Mouse (Mus musculus): Measurements from ENCODE around the gene Prkag2. TPM values are rescaled to one million over a fixed set of nuclear protein-coding genes. Genes with fewer than 3 reads are reported as not detected.

The Prkag2 gene
- total RNA-seq, 2 experiments from 2014 or later, result 159 to 167 TPM

GRCm38 (mm10) chr5:24933760-24934159 lies 166.7 kb downstream of the Prkag2 start:
- no peak for DNase-seq (ENCODE audit: extremely low spot score in 1 of 2, low spot score in 1 of 2)

DNA sequence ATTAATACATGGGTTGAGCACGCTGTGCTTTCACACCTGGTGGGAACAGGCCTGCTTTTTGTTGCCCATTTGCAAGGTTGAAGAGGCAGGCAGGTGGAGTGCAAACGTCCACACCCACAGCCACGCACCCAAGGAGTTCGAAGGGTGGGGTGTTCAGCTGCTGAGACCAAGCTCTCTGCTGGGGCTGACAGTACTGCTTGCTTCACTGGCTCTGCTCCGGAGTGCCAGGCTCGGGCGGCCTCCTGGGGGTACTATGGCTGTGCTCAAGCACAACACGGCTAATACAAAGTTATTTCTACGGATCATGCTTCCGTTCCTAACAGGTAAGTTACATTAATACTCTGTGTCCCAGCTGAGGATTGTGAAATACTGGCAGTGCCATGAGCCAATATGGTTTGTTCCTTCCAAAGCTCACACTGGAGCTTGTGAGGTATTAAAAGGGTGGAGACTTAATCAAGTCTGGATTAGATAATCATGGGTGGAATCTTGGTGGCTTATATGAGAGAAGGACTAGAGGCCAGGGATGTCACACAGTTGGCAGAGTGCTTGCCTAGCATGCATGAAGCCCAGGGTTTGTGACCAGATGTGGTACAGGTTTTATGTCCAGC lies 168.8 kb downstream of the Prkag2 start:
- no peak for DNase-seq (ENCODE audit: extremely low spot score in 1 of 2, low spot score in 1 of 2)

GRCm38 (mm10) chr5:24930831-24931577 lies 169.4 kb downstream of the Prkag2 start:
- no peak for DNase-seq (ENCODE audit: extremely low spot score in 1 of 2, low spot score in 1 of 2)

- DNase-seq (ENCODE audit: extremely low spot score in 1 of 2, low spot score in 1 of 2), result no peak
Measured at GRCm38 (mm10) chr5:24928816-24929215, 171.6 kb downstream of the Prkag2 start.

DNA sequence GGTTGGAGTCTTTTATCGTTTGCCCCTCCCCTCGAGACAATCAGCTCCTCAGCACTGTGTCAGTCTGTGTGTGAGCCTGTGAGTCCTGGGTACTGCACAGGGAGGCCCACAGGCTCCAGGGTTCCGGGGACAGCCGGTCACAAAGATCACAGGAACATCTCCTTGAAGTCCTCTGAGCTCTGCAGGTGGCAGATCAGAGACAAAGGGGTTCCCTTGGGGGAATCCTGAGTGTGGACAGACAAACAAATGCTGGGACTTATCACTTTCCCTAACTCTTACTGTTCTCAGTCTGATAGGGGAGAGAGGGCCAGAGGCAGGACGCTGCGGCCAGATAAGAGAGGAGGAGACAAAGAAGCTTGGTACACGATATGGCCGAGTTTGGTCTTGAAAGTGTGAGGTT lies 172.7 kb downstream of the Prkag2 start:
- DNase-seq (ENCODE audit: extremely low spot score in 1 of 2, low spot score in 1 of 2), result no peak

- DNase-seq (ENCODE audit: extremely low spot score in 1 of 2, low spot score in 1 of 2), result no peak
Measured at GRCm38 (mm10) chr5:24919155-24919554, 181.3 kb downstream of the Prkag2 start.

DNA sequence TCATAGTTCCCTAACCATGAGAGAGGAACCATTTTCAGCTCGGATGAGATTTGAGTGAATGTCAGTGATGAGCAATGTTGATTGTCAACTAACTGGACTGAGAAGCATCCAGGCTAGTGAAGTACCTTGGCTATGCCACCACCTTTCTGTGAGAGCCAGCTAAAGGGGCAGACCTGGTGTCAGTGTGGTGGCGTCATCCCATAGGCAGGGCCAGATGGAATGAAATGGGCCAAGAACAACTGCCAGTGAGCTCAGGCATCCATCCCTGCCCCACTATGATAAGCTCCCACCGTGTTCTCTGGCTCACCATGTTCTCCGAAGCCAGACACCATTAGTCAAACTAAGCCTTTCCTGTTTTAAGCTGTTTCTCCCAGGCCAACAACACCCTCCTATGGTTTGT lies 183.9 kb downstream of the Prkag2 start:
- DNase-seq (ENCODE audit: extremely low spot score in 1 of 2, low spot score in 1 of 2), result no peak

DNA sequence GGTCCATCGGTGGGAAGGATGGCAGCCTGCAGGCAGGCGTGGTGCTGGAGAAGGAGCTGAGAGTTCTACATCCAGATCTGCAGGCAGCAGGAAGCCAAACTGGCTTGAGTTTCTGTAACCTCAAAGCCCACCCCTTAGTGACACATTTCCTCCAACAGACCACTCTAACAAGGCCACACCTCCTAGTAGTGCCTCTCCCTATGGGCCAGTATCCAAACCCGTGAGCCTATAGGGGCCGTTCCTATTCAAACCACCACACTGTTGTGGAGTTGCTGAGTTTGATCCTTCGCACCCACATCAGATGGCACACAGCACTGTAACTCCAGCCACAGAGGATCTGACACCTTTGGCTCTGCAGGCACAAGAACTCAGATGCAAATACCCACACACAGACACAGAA lies 185.3 kb downstream of the Prkag2 start:
- DNase-seq (ENCODE audit: extremely low spot score in 1 of 2, low spot score in 1 of 2), result no peak

- no peak for DNase-seq (ENCODE audit: extremely low spot score in 1 of 2, low spot score in 1 of 2)
Measured at GRCm38 (mm10) chr5:24913656-24914055, 186.8 kb downstream of the Prkag2 start.

DNA sequence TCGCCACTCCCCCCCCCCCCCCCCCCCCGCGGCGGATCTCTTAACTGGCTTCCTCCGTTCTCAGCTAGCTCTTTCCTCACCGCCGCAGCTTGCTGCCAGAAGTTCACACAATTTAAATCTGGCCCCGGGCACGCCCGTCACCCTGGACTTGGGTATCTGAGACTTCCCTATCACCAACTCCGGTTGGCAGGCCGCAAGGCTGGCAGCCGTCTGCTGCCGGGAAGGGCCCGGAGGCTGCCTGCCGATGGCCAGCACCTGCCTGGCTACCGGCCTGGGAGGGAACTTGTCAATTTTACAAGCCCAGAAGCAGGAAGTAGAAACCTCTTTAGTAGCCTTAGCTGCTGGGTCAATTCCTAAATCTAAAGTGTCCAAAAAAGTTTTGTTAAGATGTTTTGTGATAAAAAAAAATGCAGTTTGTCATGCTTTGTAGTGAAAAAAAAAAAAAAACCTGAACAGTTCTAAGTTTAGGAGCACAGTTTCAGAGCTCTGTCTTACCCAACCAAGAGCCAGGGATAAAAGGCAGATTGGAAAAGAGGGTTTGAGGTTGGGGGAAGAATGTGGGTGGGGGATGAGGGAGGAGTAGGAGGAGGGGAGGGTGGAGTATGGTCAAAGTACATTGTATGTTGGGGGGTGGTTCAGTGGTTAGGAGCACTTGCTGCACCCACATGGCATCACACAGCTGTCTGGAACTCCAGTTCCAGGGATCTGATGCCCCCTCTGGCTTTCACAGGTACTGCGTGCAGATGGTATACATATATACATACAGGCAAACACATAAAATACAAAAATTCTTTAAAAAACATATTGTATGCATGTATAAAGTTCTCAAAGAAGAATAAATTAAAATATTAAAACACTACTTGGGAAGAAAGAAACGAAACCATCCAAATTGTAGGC lies 191.4 kb downstream of the Prkag2 start:
- DNase-seq (ENCODE audit: extremely low spot score in 1 of 2, low spot score in 1 of 2), result no peak

DNA sequence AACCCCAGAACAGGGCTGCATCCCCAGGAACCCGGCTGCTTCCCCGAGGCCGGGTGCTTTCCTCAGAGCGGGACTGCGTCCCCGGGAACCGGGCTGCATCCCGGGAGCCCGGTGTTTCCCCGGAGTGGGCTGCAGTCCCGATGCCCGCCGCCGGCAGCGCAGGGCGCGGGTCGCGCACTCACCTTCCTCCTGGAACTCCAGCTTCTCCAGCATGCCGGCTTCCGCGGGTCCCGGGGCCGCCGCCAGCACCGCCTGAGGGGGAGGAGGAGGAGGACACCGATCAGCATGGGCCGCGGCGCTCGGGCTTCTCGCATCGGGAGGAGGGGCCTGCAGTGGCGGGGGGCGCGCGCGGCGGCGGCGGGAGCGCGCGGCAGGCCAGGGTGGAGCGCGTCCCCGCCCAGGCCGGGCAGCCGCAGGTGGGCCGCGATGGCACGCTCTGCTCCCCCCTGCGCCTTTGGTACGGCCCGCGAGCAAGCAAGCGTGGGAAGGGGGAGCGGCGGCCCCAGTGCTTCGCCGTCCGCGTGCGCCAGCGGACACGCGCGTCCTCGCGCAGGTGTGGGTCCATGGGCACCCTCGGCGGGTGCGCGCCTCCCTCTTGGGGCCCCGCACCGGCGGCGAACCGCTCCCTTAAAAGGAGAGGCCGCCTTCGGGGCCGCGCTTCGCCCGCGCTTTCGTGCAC lies 192.2 kb downstream of the Prkag2 start:
- peak; percentile 70 to 89 for DNase-seq (ENCODE audit: extremely low spot score in 1 of 2, low spot score in 1 of 2)

DNA sequence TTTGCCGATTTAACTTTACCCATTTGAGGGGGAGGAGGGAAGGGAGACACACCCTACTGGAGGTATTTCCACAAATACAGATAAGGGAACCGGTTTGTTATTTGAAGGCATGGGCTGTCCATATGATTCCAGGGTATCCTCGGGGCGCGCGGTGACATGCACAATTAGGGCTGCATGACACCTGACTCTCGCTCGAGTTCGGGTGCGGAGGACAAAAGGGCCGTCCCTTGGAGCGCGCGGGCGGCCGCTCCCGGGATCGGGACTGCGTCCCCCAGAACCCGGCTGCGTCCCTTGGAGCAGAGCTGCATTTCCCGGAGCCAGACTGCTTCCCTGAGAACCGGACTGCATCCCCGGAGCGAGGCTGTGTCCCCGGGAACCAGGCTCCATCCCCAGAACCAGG lies 192.7 kb downstream of the Prkag2 start:
- no peak for DNase-seq (ENCODE audit: extremely low spot score in 1 of 2, low spot score in 1 of 2)

- no peak for DNase-seq (ENCODE audit: extremely low spot score in 1 of 2, low spot score in 1 of 2)
Measured at GRCm38 (mm10) chr5:24906844-24907243, 193.6 kb downstream of the Prkag2 start.

GRCm38 (mm10) chr5:24904941-24905340 lies 195.5 kb downstream of the Prkag2 start:
- no peak for DNase-seq (ENCODE audit: extremely low spot score in 1 of 2, low spot score in 1 of 2)

DNA sequence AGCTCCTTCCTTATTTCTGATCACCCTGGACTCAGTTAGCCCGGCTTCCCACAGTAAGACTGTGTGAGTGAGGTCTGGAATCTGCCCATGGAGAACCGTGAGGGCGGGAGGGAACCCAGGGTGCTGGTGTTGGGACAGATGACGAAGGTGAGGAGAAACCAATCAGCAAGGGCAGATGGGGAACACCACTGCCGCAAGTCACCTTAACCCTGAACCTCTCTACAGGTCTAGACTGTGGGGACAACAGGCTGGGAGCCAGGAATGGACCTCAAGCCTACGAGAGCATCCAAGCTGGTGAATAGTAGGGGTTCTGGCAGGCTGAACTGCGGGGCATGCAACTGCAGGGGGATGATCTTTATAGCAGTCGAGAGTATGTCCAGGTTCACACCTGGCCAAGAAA lies 196.0 kb downstream of the Prkag2 start:
- DNase-seq (ENCODE audit: extremely low spot score in 1 of 2, low spot score in 1 of 2), result no peak

- DNase-seq (ENCODE audit: extremely low spot score in 1 of 2, low spot score in 1 of 2), result no peak
Measured at GRCm38 (mm10) chr5:24904001-24904400, 196.4 kb downstream of the Prkag2 start.

DNA sequence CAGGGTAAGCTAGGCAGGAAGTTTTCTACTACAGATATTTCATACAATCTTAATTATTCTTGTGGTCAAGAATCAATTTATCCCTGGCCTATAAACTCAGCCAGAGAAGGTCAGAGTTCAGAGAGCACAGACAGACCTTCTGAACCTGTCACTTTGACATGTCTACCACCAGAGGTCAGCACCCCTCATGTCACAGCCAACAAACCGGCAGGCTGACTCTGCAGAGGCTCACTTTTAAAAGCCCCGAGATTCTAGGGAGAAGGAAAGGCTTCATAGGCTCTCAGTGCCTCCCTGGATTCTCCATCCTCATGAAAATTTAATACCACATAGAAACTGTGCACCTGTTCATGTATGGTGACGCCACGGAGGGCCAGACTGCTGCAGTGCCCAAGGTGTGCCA lies 197.6 kb downstream of the Prkag2 start:
- DNase-seq (ENCODE audit: extremely low spot score in 1 of 2, low spot score in 1 of 2), result no peak

- no peak for DNase-seq (ENCODE audit: extremely low spot score in 1 of 2, low spot score in 1 of 2)
Measured at GRCm38 (mm10) chr5:24895606-24896005, 204.8 kb downstream of the Prkag2 start.

DNA sequence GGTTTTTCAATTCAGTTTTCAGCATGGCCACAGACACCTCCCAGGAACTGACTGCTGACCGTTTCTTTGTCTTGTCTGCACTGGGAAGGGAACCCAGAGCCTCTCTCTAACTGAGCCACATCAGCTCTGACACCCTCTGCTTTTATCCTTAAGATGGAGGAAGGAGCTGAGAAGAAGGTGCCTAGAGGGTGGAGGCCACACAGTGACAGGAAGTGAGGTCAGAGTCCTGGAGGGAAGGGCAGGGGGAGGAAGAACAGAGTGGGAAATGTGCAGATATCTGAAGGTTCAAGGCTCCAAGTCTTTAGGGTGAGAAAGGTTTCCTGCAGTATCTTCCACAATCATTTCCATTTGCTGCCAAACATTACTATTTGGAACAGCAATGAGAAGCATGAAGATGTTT lies 205.6 kb downstream of the Prkag2 start:
- DNase-seq (ENCODE audit: extremely low spot score in 1 of 2, low spot score in 1 of 2), result no peak

- DNase-seq (ENCODE audit: extremely low spot score in 1 of 2, low spot score in 1 of 2), result no peak
Measured at GRCm38 (mm10) chr5:24892461-24892860, 208.0 kb downstream of the Prkag2 start.

DNA sequence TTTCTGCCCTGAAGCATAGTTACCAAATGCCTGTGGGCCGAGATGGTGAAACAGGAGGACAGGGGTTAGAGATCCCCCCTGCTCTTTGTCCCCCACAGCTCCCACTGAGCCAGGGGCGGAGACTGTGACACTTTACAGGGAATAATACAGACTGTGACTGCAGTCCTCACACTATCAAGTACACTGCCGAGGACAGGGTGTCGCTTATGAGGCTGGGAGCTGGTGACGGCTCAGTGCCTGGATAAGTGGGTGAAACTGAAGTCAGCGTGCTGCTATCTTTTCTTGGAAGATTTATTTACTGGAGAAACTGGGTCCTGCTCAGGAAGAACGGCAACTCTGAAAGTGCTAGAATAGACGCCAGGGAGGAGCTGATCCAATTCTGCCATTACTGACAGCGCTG lies 210.6 kb downstream of the Prkag2 start:
- DNase-seq (ENCODE audit: extremely low spot score in 1 of 2, low spot score in 1 of 2), result no peak
